Mouse (Mus musculus) liver, embryonic 11.5 days (tissue): ENCODE measurements around the gene Bag2. TPM values are rescaled to one million over a fixed set of nuclear protein-coding genes. Genes with fewer than 3 reads are reported as not detected.

Experiments used
- ATAC-seq: fragments of 200-750 bp; cut with Nextera tagmentation; replicated peaks from 2 replicates; pipeline ENCODE4 v1.8.0; 2017; ENCODE audit warnings: moderate number of reproducible peaks, mild to moderate bottlenecking, moderate TSS enrichment, moderate library complexity; ENCODE audit not compliant: low FRiP score
- DNase-seq: peaks from one replicate; pipeline ENCODE4 v3.0.0-alpha.2; 2017; ENCODE audit warnings: low spot score
- H3K27ac ChIP-seq: fragments of 300-500 bp; sonication (generic); 2 replicates; pipeline ENCODE4 v1.5.1; 2014; ENCODE audit warnings: mild to moderate bottlenecking, low read depth, low read length, control low read depth
- H3K27me3 ChIP-seq: fragments of 300-500 bp; sonication (generic); replicated peaks from 2 replicates; pipeline ENCODE4 v1.6.1; 2014; ENCODE audit warnings: low read length, mixed read lengths; ENCODE audit not compliant: control insufficient read depth, insufficient read depth
- H3K36me3 ChIP-seq: fragments of 300-500 bp; sonication (generic); 2 replicates; pipeline ENCODE4 v1.6.1; 2014; ENCODE audit warnings: mild to moderate bottlenecking, low read length, moderate library complexity, mixed read lengths; ENCODE audit not compliant: control insufficient read depth, insufficient read depth
- H3K4me1 ChIP-seq: fragments of 300-500 bp; sonication (generic); replicated peaks from 2 replicates; pipeline ENCODE4 v1.6.1; 2014; ENCODE audit warnings: low read length, mixed read lengths; ENCODE audit not compliant: control insufficient read depth, insufficient read depth
- H3K4me2 ChIP-seq: fragments of 300-500 bp; sonication (generic); 2 replicates; pipeline ENCODE4 v1.6.1; 2014; ENCODE audit warnings: mild to moderate bottlenecking, control low read depth, moderate library complexity
- H3K4me3 ChIP-seq: fragments of 300-500 bp; sonication (generic); 2 replicates; pipeline ENCODE4 v1.5.1; 2014; ENCODE audit warnings: low read depth, low read length, control low read depth
- H3K9ac ChIP-seq: fragments of 300-500 bp; sonication (generic); 2 replicates; pipeline ENCODE4 v1.6.1; 2014; ENCODE audit warnings: low read depth, low read length, control low read depth
- H3K9me3 ChIP-seq: fragments of 300-500 bp; sonication (generic); 2 replicates; pipeline ENCODE4 v1.6.1; 2016; ENCODE audit warnings: low read length, inconsistent platforms, mixed read lengths; ENCODE audit not compliant: control insufficient read depth
- WGBS: fragments of 180-500 bp; shearing (Covaris S2); extraction: QIAGEN DNeasy Blood & Tissue Kit; methylation state at CpG from one replicate; pipeline ENCODE4 v1.1.7; 2014; 5-methylcytosine and 5-hydroxymethylcytosine counted together
- polyA plus RNA-seq: library from polyadenylated mRNA; unstranded; fragments of >200 nt; fragmentation: Nextera tagmentation; extraction: Ambion mirVana; gene quantifications from 2 replicates; pipeline ENCODE4 v1.2.1, GENCODE M21; 2014

The Bag2 gene
- 103 and 108 TPM in 2 replicates for polyA plus RNA-seq

DNA sequence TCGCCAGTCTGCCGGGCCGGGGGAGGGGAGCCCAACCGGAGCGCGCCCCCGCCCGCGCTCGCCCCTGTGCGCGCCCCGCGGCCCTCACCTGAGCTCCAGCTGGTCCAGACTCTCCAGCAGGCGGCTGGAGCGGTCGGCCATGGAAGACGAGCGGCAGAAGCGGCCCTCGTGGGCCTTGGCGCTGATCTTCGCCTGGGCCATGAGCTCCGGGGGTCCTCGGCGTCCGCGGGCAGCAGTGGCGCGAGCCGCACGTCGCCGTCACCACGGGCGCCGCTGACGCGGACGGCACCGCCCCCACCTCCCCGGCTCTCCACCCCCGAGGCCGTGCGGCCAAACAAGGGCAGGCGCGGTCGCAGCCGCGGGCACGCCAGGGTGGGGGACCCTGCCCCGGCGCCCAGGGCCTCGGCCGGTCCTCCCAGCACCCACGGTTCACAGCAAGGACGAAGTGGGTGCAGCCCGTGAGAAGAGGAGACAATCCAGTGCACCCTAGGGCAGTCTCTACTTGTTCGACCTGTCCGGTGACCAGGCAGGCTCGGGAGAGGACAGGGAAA lies at the start of gene Bag2:
Gene Bag2, minus strand, starts transcription at position 305 of the 551 bp plus-strand sequence.
- peak within 1 kb of the TSS; percentile 95 for H3K4me2 ChIP-seq
- under 1% methylated on average over 59 of the region's 61 CpGs for WGBS
- DNase-seq (peak; percentile 71), ATAC-seq (peak; percentile 81)
- H3K9ac ChIP-seq, result peak within 1 kb of the TSS; percentile 83
- H3K4me3 ChIP-seq, result peak within 1 kb of the TSS; percentile 67
- H3K9me3 ChIP-seq, result no peaks in the 10 kb centered on the region
- H3K27ac ChIP-seq, result peak within 1 kb of the TSS; percentile 52
- H3K27me3 ChIP-seq, result no peaks in the 10 kb centered on the region
- peaks cover 2% of the 10 kb centered on the region; the same call in 1 of the 2 replicates for H3K36me3 ChIP-seq
- peaks cover 26% of the 10 kb centered on the region for H3K4me1 ChIP-seq

DNA sequence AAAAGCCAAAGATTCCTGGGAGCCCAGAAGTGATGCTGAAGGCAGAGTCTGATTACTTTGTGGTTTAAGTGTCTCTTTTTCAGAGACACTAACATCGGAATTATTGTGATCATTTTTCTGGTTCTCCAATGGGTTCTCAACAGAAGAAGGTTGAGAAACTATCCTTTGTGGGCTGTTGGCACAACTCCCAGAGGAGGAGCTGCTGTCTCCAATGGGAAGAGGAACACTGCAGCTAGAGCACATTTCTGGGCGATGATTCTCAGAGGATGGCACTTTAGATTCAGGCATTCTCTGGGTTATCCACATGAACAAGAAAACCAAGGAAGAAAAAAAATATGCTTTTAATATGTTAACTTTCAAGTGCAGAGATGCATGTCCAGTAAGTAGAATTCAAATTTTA lies 45.7 kb upstream of the Bag2 start:
- H3K36me3 ChIP-seq, result peaks cover 51% of the 10 kb centered on the region
- no peak overlapping the region for H3K4me3 ChIP-seq
- no peak for ATAC-seq
- no peak overlapping the region for H3K9ac ChIP-seq
- no peak for DNase-seq
- no peaks in the 10 kb centered on the region for H3K27me3 ChIP-seq
- no peak overlapping the region for H3K4me2 ChIP-seq
- 92% methylated on average over 2 of the region's 2 CpGs for WGBS
- H3K27ac ChIP-seq, result no peak overlapping the region
- no peaks in the 10 kb centered on the region for H3K4me1 ChIP-seq
- H3K9me3 ChIP-seq, result no peaks in the 10 kb centered on the region

DNA sequence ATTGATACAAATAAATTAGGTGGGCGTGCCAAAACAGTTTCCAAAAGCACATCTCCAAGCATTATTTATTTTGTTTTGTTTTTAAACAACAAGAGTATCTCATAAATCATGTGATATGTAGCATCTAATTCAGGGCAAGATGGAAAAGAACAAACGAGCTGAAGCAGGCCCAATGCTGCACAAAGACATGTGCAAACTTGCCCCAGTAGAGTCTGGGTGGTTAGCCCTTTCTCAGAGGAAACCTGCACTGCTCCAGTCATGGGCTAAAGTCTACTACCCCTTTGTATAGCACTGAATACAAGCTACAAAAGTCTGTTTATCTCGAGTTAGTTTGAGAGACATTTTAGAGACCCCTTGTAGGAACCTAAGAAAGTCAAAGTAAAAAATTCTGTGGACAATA lies 42.0 kb upstream of the Bag2 start:
- H3K4me3 ChIP-seq, result no peak overlapping the region
- ATAC-seq (no peak), DNase-seq (no peak)
- peaks cover 32% of the 10 kb centered on the region for H3K36me3 ChIP-seq
- WGBS, result 78% methylated on average over 3 of the region's 3 CpGs
- H3K9me3 ChIP-seq, result no peaks in the 10 kb centered on the region
- H3K27ac ChIP-seq, result no peak overlapping the region
- no peaks in the 10 kb centered on the region for H3K27me3 ChIP-seq
- H3K4me2 ChIP-seq, result no peak overlapping the region
- no peaks in the 10 kb centered on the region for H3K4me1 ChIP-seq
- no peak overlapping the region for H3K9ac ChIP-seq

DNA sequence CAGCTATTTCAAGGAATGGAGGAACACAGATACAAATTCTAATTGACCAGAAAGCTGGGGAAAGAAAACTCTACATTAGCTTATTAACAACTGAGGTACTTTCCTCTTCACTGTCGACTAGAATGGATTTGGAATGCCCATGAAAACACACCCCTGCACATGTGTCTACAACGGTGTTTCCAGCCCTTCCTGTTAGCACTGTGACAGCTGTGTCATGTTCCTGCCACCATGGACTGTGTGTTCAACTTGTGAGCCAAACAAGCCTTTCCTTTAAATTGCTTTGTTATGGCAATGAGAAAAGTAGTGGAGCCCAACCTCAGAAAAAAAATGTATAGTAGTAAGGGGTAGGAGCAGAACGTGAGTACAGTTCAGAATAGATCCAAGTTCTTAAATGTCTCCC lies 30.9 kb upstream of the Bag2 start:
- DNase-seq (no peak), ATAC-seq (no peak)
- Histone ChIP-seq H3K4me3 (no peak overlapping the region), H3K4me1 (0 out of 2 replicates have a peak, but pooled peaks cover 4% of the 10 kb centered on the region), H3K4me2 (no peak overlapping the region), H3K27me3 (no peaks in the 10 kb centered on the region), H3K9me3 (no peaks in the 10 kb centered on the region), H3K27ac (no peak overlapping the region), H3K9ac (no peak overlapping the region), H3K36me3 (peaks cover 2% of the 10 kb centered on the region; the same call in 1 of the 2 replicates)
- 54% methylated on average over 3 of the region's 3 CpGs for WGBS

DNA sequence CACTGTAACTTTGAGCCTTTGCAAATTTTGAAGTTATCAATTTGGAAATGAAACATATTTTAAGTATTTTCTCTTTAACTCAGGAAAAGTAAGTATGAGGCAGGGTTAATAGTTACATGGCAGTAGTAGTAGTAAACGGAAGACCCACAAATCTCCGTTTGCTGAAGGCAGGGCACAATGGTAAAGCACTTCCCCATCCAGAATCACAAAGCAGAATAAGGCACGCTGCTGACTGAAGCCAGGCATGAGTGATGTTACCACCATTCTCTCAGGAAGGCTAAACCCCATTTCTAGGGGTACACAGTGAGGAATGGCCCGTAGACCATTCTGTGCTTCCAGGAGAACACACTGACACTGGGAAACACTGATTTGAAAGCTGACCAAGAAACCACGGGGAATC lies 30.5 kb upstream of the Bag2 start:
- Histone ChIP-seq H3K27ac (no peak overlapping the region), H3K27me3 (no peaks in the 10 kb centered on the region), H3K4me3 (no peak overlapping the region), H3K4me2 (no peak overlapping the region), H3K4me1 (0 out of 2 replicates have a peak, but pooled peaks cover 4% of the 10 kb centered on the region), H3K9me3 (no peaks in the 10 kb centered on the region), H3K36me3 (peaks cover 2% of the 10 kb centered on the region; the same call in 1 of the 2 replicates), H3K9ac (no peak overlapping the region)
- WGBS, result 70% methylated on average over 5 of the region's 5 CpGs
- ATAC-seq, result no peak
- DNase-seq, result no peak

DNA sequence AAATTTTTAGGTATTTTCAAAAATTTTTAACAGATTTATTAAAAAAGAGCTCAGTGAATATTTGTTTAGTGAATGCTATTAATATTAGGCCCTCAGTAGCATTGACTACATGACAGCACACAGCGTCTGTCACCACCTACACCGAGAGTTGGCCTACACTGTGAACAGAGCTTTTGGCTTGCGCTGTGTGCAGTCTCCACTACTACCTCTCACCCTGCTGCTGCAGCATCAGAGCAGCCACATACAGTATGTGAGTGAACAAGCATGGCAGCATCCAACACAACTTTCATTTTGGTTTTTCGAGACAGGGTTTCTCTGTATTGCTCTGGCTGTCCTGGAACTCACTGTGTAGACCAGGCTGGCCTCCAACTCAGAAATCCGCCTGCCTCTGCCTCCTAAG lies 27.0 kb upstream of the Bag2 start:
- no peak for DNase-seq
- no peak overlapping the region for H3K27ac ChIP-seq
- 93% methylated on average over 5 of the region's 5 CpGs for WGBS

DNA sequence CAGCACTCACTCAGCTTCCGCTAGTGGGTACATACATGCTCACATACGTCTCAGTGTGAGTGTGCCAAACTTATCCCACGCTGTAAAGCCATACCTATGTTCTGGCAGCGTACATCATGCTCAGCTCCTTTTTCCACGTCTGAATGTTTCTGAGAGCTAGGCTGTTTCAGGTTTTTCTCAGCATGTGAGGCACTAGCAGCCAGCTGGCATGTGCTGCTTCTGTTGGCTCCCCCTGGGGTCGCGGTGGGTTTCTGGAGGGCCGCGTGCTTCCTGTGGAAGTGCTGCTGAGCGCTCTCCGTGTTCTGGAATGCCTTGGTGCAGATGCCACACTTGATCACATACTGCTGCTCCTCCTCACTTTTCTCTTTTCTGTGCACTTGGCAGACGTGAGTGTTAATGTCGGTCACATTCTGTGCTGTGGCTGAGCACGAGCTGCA lies 18.6 kb upstream of the Bag2 start:
- no peak for DNase-seq
- ATAC-seq, result no peak
- peaks cover 12% of the 10 kb centered on the region for H3K36me3 ChIP-seq

More for the DNA sequence above, 27.0 kb upstream of the Bag2 start:
- H3K36me3 ChIP-seq, result peaks cover 7% of the 10 kb centered on the region; the same call in 1 of the 2 replicates
- ATAC-seq, result no peak
- H3K4me2 ChIP-seq, result no peak overlapping the region
- H3K27me3 ChIP-seq, result no peaks in the 10 kb centered on the region
- H3K9me3 ChIP-seq, result no peaks in the 10 kb centered on the region
- H3K4me3 ChIP-seq, result no peak overlapping the region
- no peak overlapping the region for H3K9ac ChIP-seq
- 0 out of 2 replicates have a peak, but pooled peaks cover 4% of the 10 kb centered on the region for H3K4me1 ChIP-seq

DNA sequence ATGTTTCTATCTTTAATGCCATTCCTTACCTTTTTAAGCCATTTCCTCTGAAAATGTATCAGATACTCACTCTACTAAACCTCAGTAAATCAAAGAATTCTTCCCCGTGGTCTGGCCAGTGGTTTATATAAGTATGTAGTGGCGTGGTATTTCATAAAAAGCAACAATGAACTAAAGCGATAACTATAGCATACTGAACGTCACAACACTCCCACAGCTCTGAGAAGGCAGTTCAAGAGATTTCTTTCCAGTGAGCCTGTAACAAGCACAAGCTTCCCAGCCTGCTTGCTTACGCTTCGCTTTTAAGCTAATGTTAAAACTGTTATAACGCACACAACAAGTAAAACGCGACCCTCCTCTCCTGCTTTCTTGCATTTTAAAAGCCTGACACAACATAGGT lies 14.5 kb upstream of the Bag2 start:
- Histone ChIP-seq H3K4me1 (no peaks in the 10 kb centered on the region), H3K4me3 (no peak overlapping the region), H3K27ac (no peak overlapping the region), H3K4me2 (no peak overlapping the region), H3K9ac (no peak overlapping the region), H3K36me3 (peaks cover 15% of the 10 kb centered on the region), H3K9me3 (no peaks in the 10 kb centered on the region), H3K27me3 (no peaks in the 10 kb centered on the region)
- ATAC-seq (no peak), DNase-seq (no peak)
- 93% methylated on average over 9 of the region's 9 CpGs for WGBS

More for the DNA sequence above, 18.6 kb upstream of the Bag2 start:
- WGBS, result 91% methylated on average over 14 of the region's 14 CpGs
- Histone ChIP-seq H3K4me1 (no peaks in the 10 kb centered on the region), H3K9ac (no peak overlapping the region), H3K4me2 (no peak overlapping the region), H3K27me3 (no peaks in the 10 kb centered on the region), H3K27ac (no peak overlapping the region), H3K9me3 (no peaks in the 10 kb centered on the region), H3K4me3 (no peak overlapping the region)

DNA sequence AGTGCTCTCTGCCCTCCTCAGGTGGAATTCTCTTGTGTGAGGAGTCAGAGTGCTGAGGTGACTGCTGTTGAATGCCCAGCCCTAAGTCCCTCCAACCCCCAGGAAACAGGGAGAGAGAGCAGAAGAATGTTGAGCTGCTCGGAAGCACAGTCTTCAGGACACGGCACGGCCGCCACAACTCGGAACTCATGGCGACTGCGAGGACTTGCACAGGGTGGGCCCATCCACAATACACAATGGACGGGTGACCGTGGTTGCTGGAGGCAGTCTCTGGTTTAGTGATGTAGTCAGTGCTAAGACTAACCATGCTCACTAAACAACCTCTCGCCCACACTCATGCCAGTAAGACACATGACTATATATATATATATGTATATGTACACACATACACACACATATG lies 14.0 kb upstream of the Bag2 start:
- DNase-seq (no peak), ATAC-seq (no peak)
- 98% methylated on average over 10 of the region's 10 CpGs for WGBS
- H3K9ac ChIP-seq, result no peak overlapping the region
- no peaks in the 10 kb centered on the region for H3K4me1 ChIP-seq
- H3K36me3 ChIP-seq, result peaks cover 15% of the 10 kb centered on the region
- H3K4me2 ChIP-seq, result no peak overlapping the region
- no peak overlapping the region for H3K27ac ChIP-seq
- no peaks in the 10 kb centered on the region for H3K27me3 ChIP-seq
- no peaks in the 10 kb centered on the region for H3K9me3 ChIP-seq
- H3K4me3 ChIP-seq, result no peak overlapping the region
